Mouse (Mus musculus): ENCODE measurements at regions not wholly inside any gene's neighbourhood (a gene's known extent, or its start where the extent isn't known, plus 50 kb on each side); places are given as distances from the start of the nearest gene placed in this dataset.

- Histone ChIP-seq H3K4me3 (replicated peaks) (no peak overlapping the region), H3K27me3 (replicated peaks) (peaks cover 48% of the 10 kb centered on the region), H3K9me3 (peaks cover 3% of the 10 kb centered on the region; the same call in 1 of the 2 replicates), H3K36me3 (replicated peaks; ENCODE audit: low read length) (no peaks in the 10 kb centered on the region), H3K4me1 (peaks cover 18% of the 10 kb centered on the region)
- TF ChIP-seq FLI1 (IDR thresholded peaks at IDR 0.05; ENCODE audit: low read length), result no peak
- TF ChIP-seq GATA1 (IDR thresholded peaks at IDR 0.05; ENCODE audit: borderline replicate concordance, low read length), result no peak
Observed at GRCm38 (mm10) chr11:114480119-114480540, 188.2 kb upstream of the Rpl38 start.

GRCm38 (mm10) chr11:114478736-114479135 is 189.6 kb upstream of the Rpl38 start:
- no peak for TF ChIP-seq FLI1 (IDR thresholded peaks at IDR 0.05; ENCODE audit: low read length)
- TF ChIP-seq GATA1 (IDR thresholded peaks at IDR 0.05; ENCODE audit: borderline replicate concordance, low read length), result no peak
- H3K4me3 ChIP-seq (replicated peaks), result peak overlapping the region; percentile 68
- no peaks in the 10 kb centered on the region for H3K36me3 ChIP-seq (replicated peaks; ENCODE audit: low read length)
- H3K9me3 ChIP-seq, result peaks cover 3% of the 10 kb centered on the region; the same call in 1 of the 2 replicates
- H3K4me1 ChIP-seq, result peaks cover 28% of the 10 kb centered on the region
- H3K27me3 ChIP-seq (replicated peaks), result peaks cover 47% of the 10 kb centered on the region

- Histone ChIP-seq H3K4me3 (replicated peaks) (no peak overlapping the region), H3K36me3 (replicated peaks; ENCODE audit: low read length) (no peaks in the 10 kb centered on the region), H3K9me3 (peaks cover 3% of the 10 kb centered on the region; the same call in 1 of the 2 replicates), H3K4me1 (peaks cover 39% of the 10 kb centered on the region), H3K27me3 (replicated peaks) (peaks cover 51% of the 10 kb centered on the region)
- no peak for TF ChIP-seq FLI1 (IDR thresholded peaks at IDR 0.05; ENCODE audit: low read length)
- no peak for TF ChIP-seq GATA1 (IDR thresholded peaks at IDR 0.05; ENCODE audit: borderline replicate concordance, low read length)
Observed at GRCm38 (mm10) chr11:114477365-114477764, 191.0 kb upstream of the Rpl38 start.

- TF ChIP-seq FLI1 (IDR thresholded peaks at IDR 0.05; ENCODE audit: low read length) (no peak), GATA1 (IDR thresholded peaks at IDR 0.05; ENCODE audit: borderline replicate concordance, low read length) (no peak)
- Histone ChIP-seq H3K27me3 (replicated peaks) (peaks cover 61% of the 10 kb centered on the region), H3K36me3 (replicated peaks; ENCODE audit: low read length) (no peaks in the 10 kb centered on the region), H3K9me3 (peaks cover 17% of the 10 kb centered on the region), H3K4me1 (peaks cover 47% of the 10 kb centered on the region), H3K4me3 (replicated peaks) (peak overlapping the region; percentile 18)
Observed at GRCm38 (mm10) chr11:114472501-114473260, 195.6 kb upstream of the Rpl38 start.

GRCm38 (mm10) chr11:114468394-114468793 is 199.9 kb upstream of the Rpl38 start:
- peaks cover 61% of the 10 kb centered on the region for H3K4me1 ChIP-seq
- peaks cover 83% of the 10 kb centered on the region for H3K27me3 ChIP-seq (replicated peaks)
- peak overlapping the region; percentile 69 for H3K4me3 ChIP-seq (replicated peaks)
- peaks cover 17% of the 10 kb centered on the region for H3K9me3 ChIP-seq
- no peak for TF ChIP-seq GATA1 (IDR thresholded peaks at IDR 0.05; ENCODE audit: borderline replicate concordance, low read length)
- no peak for TF ChIP-seq FLI1 (IDR thresholded peaks at IDR 0.05; ENCODE audit: low read length)
- H3K36me3 ChIP-seq (replicated peaks; ENCODE audit: low read length), result no peaks in the 10 kb centered on the region

GRCm38 (mm10) chr11:114467803-114468202 is 200.5 kb upstream of the Rpl38 start:
- TF ChIP-seq FLI1 (IDR thresholded peaks at IDR 0.05; ENCODE audit: low read length) (no peak), GATA1 (IDR thresholded peaks at IDR 0.05; ENCODE audit: borderline replicate concordance, low read length) (no peak)
- H3K36me3 ChIP-seq (replicated peaks; ENCODE audit: low read length), result no peaks in the 10 kb centered on the region
- H3K9me3 ChIP-seq, result peaks cover 17% of the 10 kb centered on the region
- peak overlapping the region; percentile 9 for H3K4me3 ChIP-seq (replicated peaks)
- peaks cover 61% of the 10 kb centered on the region for H3K4me1 ChIP-seq
- H3K27me3 ChIP-seq (replicated peaks), result peaks cover 78% of the 10 kb centered on the region

DNA sequence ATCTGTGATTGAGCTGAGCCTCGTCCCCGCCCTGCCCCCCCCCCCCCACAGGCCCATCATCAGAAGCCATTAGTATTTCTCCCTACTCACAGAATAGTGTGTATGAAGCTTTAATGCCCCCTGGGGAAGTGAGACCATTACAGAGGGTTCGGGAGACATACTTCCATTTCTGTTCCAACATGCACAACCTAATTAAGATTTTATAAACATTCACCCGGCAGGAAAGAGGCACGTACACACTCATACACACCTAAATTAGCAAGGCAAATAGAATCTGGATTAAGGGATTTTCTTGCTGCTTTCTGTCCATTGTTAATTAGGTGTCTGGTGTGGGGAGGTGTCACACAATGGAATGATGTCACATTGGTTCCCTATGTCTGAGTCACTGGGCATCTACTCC is 202.8 kb upstream of the Rpl38 start:
- Histone ChIP-seq H3K9me3 (peaks cover 10% of the 10 kb centered on the region), H3K36me3 (replicated peaks; ENCODE audit: low read length) (no peaks in the 10 kb centered on the region), H3K4me1 (peaks cover 56% of the 10 kb centered on the region), H3K27me3 (replicated peaks) (peaks cover 63% of the 10 kb centered on the region), H3K4me3 (replicated peaks) (no peak overlapping the region)
- TF ChIP-seq FLI1 (IDR thresholded peaks at IDR 0.05; ENCODE audit: low read length), result no peak
- no peak for TF ChIP-seq GATA1 (IDR thresholded peaks at IDR 0.05; ENCODE audit: borderline replicate concordance, low read length)

DNA sequence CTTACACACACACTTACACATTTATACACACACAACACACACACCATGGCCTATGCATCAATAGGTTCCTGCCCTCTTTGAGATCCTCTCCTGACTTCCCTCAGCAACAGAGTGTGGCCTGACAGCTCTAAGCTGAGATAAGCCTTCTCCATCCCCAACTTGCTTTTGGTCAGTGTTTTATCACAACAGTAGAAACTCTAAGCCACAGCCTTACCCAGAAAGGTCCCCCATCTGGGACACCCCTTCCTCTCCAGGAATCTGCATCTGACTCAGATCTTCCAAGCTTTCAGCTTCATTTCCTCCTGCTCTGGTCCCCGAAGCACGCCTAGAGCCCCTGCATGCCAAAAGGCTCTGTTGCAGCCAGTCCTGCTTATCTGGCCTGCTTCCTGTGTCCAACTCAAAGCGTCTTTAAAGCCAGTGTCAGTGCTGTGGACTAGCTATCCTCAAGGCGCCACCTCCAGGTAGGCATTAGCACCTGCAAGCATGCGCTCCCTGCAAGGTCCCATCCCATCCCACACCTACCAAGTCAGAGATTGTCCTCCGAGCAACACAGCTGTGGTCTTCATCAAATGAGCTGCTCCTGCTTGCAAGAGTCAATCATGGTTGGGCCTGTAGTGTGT is 205.5 kb upstream of the Rpl38 start:
- TF ChIP-seq GATA1 (IDR thresholded peaks at IDR 0.05; ENCODE audit: borderline replicate concordance, low read length), result peak; percentile 58; the same call in 1 of the 3 replicates
- no peak for TF ChIP-seq FLI1 (IDR thresholded peaks at IDR 0.05; ENCODE audit: low read length)
- Histone ChIP-seq H3K4me3 (replicated peaks) (peak overlapping the region; percentile 70), H3K27me3 (replicated peaks) (peaks cover 41% of the 10 kb centered on the region), H3K36me3 (replicated peaks; ENCODE audit: low read length) (no peaks in the 10 kb centered on the region), H3K4me1 (peaks cover 40% of the 10 kb centered on the region), H3K9me3 (no peaks in the 10 kb centered on the region)

GRCm38 (mm10) chr11:114454876-114455330 is 213.4 kb upstream of the Rpl38 start:
- no peaks in the 10 kb centered on the region for H3K27me3 ChIP-seq (replicated peaks)
- TF ChIP-seq FLI1 (IDR thresholded peaks at IDR 0.05; ENCODE audit: low read length), result no peak
- TF ChIP-seq GATA1 (IDR thresholded peaks at IDR 0.05; ENCODE audit: borderline replicate concordance, low read length), result no peak
- H3K4me3 ChIP-seq (replicated peaks), result no peak overlapping the region
- H3K9me3 ChIP-seq, result no peaks in the 10 kb centered on the region
- H3K36me3 ChIP-seq (replicated peaks; ENCODE audit: low read length), result no peaks in the 10 kb centered on the region
- H3K4me1 ChIP-seq, result peaks cover 13% of the 10 kb centered on the region
